Mouse (Mus musculus): Measurements from ENCODE around the gene Ifna2. TPM values are rescaled to one million over a fixed set of nuclear protein-coding genes. Genes with fewer than 3 reads are reported as not detected.

Ifna2 gene
- not detected in 2 replicates for polyA plus RNA-seq (2012; rRNA removed)

- Histone ChIP-seq H3K27ac (ENCODE audit: insufficient read depth, low read depth, low read length) (no peak within 1 kb of the TSS), H3K4me1 (ENCODE audit: control insufficient read depth, insufficient read depth, low read length) (no peaks in the 10 kb centered on the region), H3K36me3 (ENCODE audit: control insufficient read depth, insufficient read depth, low read length) (no peaks in the 10 kb centered on the region), H3K27me3 (replicated peaks; ENCODE audit: control insufficient read depth, insufficient read depth, low read length) (no peaks in the 10 kb centered on the region), H3K4me3 (ENCODE audit: insufficient read depth, low read depth, low read length) (no peak within 1 kb of the TSS)
- DNase-seq, result no peak
- TF ChIP-seq POLR2A (IDR thresholded peaks at IDR 0.05; ENCODE audit: low read depth, low read length), result no peak
- TF ChIP-seq CTCF (conservative IDR thresholded peaks at IDR 0.05; ENCODE audit: insufficient read depth, insufficient read length, low read depth, low read length), result no peak
- WGBS, result 91% methylated on average over 1 of the region's 1 CpGs
These were observed at the start of gene Ifna2 for GRCm38 (mm10) chr4:88683812-88684211. TSS of gene Ifna2 (minus strand) at chr4:88683912.

- 0% methylated on average over 1 of the region's 1 CpGs for WGBS
- no peaks in the 10 kb centered on the region for H3K36me3 ChIP-seq (ENCODE audit: control insufficient read depth, insufficient read depth, low read length)
- DNase-seq, result peak; percentile 68
These were observed 43.6 kb upstream of the Ifna2 start for GRCm38 (mm10) chr4:88727324-88727723.

GRCm38 (mm10) chr4:88726727-88727126 lies 43.0 kb upstream of the Ifna2 start:
- Histone ChIP-seq H3K27ac (ENCODE audit: insufficient read depth, low read depth, low read length) (no peak overlapping the region), H3K4me1 (ENCODE audit: control insufficient read depth, insufficient read depth, low read length) (0 out of 2 replicates have a peak, but pooled peaks cover 3% of the 10 kb centered on the region), H3K4me3 (ENCODE audit: insufficient read depth, low read depth, low read length) (no peak overlapping the region), H3K27me3 (replicated peaks; ENCODE audit: control insufficient read depth, insufficient read depth, low read length) (no peaks in the 10 kb centered on the region), H3K36me3 (ENCODE audit: control insufficient read depth, insufficient read depth, low read length) (no peaks in the 10 kb centered on the region)
- DNase-seq, result no peak
- WGBS, result 77% methylated on average over 6 of the region's 6 CpGs
- TF ChIP-seq POLR2A (IDR thresholded peaks at IDR 0.05; ENCODE audit: low read depth, low read length), result no peak
- no peak for TF ChIP-seq CTCF (conservative IDR thresholded peaks at IDR 0.05; ENCODE audit: insufficient read depth, insufficient read length, low read depth, low read length)

More at GRCm38 (mm10) chr4:88727324-88727723, 43.6 kb upstream of the Ifna2 start:
- Histone ChIP-seq H3K4me1 (ENCODE audit: control insufficient read depth, insufficient read depth, low read length) (0 out of 2 replicates have a peak, but pooled peaks cover 3% of the 10 kb centered on the region), H3K27ac (ENCODE audit: insufficient read depth, low read depth, low read length) (no peak overlapping the region), H3K4me3 (ENCODE audit: insufficient read depth, low read depth, low read length) (no peak overlapping the region), H3K27me3 (replicated peaks; ENCODE audit: control insufficient read depth, insufficient read depth, low read length) (no peaks in the 10 kb centered on the region)
- peak; percentile 78 for TF ChIP-seq CTCF (conservative IDR thresholded peaks at IDR 0.05; ENCODE audit: insufficient read depth, insufficient read length, low read depth, low read length)
- no peak for TF ChIP-seq POLR2A (IDR thresholded peaks at IDR 0.05; ENCODE audit: low read depth, low read length)

GRCm38 (mm10) chr4:88723497-88724090 lies 39.9 kb upstream of the Ifna2 start:
- Histone ChIP-seq H3K4me3 (ENCODE audit: insufficient read depth, low read depth, low read length) (peak overlapping the region; percentile 18; the same call in 1 of the 2 replicates), H3K4me1 (ENCODE audit: control insufficient read depth, insufficient read depth, low read length) (peaks cover 3% of the 10 kb centered on the region; the same call in 1 of the 2 replicates), H3K36me3 (ENCODE audit: control insufficient read depth, insufficient read depth, low read length) (peaks cover under 1% of the 10 kb centered on the region; the same call in 1 of the 2 replicates), H3K27ac (ENCODE audit: insufficient read depth, low read depth, low read length) (peak overlapping the region; percentile 96), H3K27me3 (replicated peaks; ENCODE audit: control insufficient read depth, insufficient read depth, low read length) (no peaks in the 10 kb centered on the region)
- TF ChIP-seq POLR2A (IDR thresholded peaks at IDR 0.05; ENCODE audit: low read depth, low read length) (no peak), CTCF (conservative IDR thresholded peaks at IDR 0.05; ENCODE audit: insufficient read depth, insufficient read length, low read depth, low read length) (no peak)
- DNase-seq, result peak; percentile 67
- 22% methylated on average over 8 of the region's 8 CpGs for WGBS

GRCm38 (mm10) chr4:88721791-88722721 lies 38.3 kb upstream of the Ifna2 start, which contains the start of the genes Gm26566 and Klhl9:
TSS of gene Gm26566 (plus strand) at chr4:88721805.
TSS of gene Klhl9 (minus strand) at chr4:88722465.
- Histone ChIP-seq H3K36me3 (ENCODE audit: control insufficient read depth, insufficient read depth, low read length) (peaks cover 3% of the 10 kb centered on the region), H3K4me1 (ENCODE audit: control insufficient read depth, insufficient read depth, low read length) (peaks cover 3% of the 10 kb centered on the region; the same call in 1 of the 2 replicates), H3K27me3 (replicated peaks; ENCODE audit: control insufficient read depth, insufficient read depth, low read length) (no peaks in the 10 kb centered on the region), H3K4me3 (ENCODE audit: insufficient read depth, low read depth, low read length) (peak within 1 kb of the TSS; percentile 91), H3K27ac (ENCODE audit: insufficient read depth, low read depth, low read length) (peak within 1 kb of the TSS; percentile 99)
- peak; percentile 95 for DNase-seq
- TF ChIP-seq POLR2A (IDR thresholded peaks at IDR 0.05; ENCODE audit: low read depth, low read length) (peak; percentile 83), CTCF (conservative IDR thresholded peaks at IDR 0.05; ENCODE audit: insufficient read depth, insufficient read length, low read depth, low read length) (no peak)
- WGBS, result under 1% methylated on average over 82 of the region's 82 CpGs

GRCm38 (mm10) chr4:88718715-88719114 lies 35.0 kb upstream of the Ifna2 start:
- Histone ChIP-seq H3K27ac (ENCODE audit: insufficient read depth, low read depth, low read length) (no peak overlapping the region), H3K4me3 (ENCODE audit: insufficient read depth, low read depth, low read length) (peak overlapping the region; percentile 8; the same call in 1 of the 2 replicates), H3K27me3 (replicated peaks; ENCODE audit: control insufficient read depth, insufficient read depth, low read length) (no peaks in the 10 kb centered on the region), H3K4me1 (ENCODE audit: control insufficient read depth, insufficient read depth, low read length) (peaks cover 4% of the 10 kb centered on the region; the same call in 1 of the 2 replicates), H3K36me3 (ENCODE audit: control insufficient read depth, insufficient read depth, low read length) (peaks cover 7% of the 10 kb centered on the region)
- 6% methylated on average over 1 of the region's 1 CpGs for WGBS
- DNase-seq, result no peak
- TF ChIP-seq POLR2A (IDR thresholded peaks at IDR 0.05; ENCODE audit: low read depth, low read length) (no peak), CTCF (conservative IDR thresholded peaks at IDR 0.05; ENCODE audit: insufficient read depth, insufficient read length, low read depth, low read length) (no peak)
